Mouse (Mus musculus): Measurements from ENCODE around the gene Mfsd10.

The Mfsd10 gene

GRCm38 (mm10) chr5:34636481-34637287 is at the start of gene Mfsd10:
Gene Mfsd10 (minus strand): TSS chr5:34637212.
- DNase-seq (ENCODE audit: low spot score in 2 of 2), result peak; percentile 77 to 80

DNA sequence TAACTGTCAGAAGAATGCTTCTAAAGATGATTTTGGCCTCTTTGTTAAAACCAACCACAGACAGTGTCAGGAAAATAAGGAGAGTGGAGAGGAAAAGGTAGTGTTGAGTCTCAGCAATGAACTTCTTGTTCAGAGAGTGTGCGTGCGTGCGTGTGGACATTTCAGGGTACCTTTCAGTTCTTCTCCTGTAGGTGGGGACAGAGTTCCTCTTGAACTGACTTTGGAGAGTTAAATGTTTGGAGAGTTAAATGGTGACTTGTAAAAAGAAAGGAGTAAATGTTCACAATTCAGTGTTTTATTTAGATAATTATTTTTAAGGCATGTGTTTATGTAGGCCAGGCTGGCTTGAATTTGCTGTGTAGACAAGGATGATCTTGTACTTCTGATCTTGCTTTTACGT is 33.3 kb upstream of the Mfsd10 start:
- DNase-seq (ENCODE audit: low spot score in 2 of 2), result no peak

DNA sequence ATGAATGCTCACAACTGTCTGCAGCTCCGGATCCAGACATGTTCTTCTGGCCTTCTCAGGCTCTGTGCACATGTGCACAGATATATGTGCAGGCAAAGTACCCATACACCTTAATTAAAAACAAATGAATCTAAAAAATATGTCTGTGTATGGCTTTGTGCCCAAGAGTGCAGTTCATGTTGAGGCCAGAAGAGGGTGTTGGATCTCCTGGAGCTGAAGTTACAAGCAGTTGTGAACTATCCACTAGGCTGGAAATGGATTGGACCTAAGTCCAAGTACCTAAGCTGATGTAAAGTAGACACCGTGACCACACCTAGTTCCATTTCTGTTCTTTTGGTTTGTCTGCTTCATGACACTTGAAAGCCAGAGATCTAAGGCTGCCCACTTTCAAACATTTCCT is 32.5 kb upstream of the Mfsd10 start:
- no peak for DNase-seq (ENCODE audit: low spot score in 2 of 2)

GRCm38 (mm10) chr5:34663231-34663630 is 26.2 kb upstream of the Mfsd10 start:
- DNase-seq (ENCODE audit: low spot score in 2 of 2), result no peak

- no peak for DNase-seq (ENCODE audit: low spot score in 2 of 2)
These were observed 24.9 kb upstream of the Mfsd10 start for GRCm38 (mm10) chr5:34661909-34662308.

GRCm38 (mm10) chr5:34660591-34661130 is 23.6 kb upstream of the Mfsd10 start:
- no peak for DNase-seq (ENCODE audit: low spot score in 2 of 2)

DNA sequence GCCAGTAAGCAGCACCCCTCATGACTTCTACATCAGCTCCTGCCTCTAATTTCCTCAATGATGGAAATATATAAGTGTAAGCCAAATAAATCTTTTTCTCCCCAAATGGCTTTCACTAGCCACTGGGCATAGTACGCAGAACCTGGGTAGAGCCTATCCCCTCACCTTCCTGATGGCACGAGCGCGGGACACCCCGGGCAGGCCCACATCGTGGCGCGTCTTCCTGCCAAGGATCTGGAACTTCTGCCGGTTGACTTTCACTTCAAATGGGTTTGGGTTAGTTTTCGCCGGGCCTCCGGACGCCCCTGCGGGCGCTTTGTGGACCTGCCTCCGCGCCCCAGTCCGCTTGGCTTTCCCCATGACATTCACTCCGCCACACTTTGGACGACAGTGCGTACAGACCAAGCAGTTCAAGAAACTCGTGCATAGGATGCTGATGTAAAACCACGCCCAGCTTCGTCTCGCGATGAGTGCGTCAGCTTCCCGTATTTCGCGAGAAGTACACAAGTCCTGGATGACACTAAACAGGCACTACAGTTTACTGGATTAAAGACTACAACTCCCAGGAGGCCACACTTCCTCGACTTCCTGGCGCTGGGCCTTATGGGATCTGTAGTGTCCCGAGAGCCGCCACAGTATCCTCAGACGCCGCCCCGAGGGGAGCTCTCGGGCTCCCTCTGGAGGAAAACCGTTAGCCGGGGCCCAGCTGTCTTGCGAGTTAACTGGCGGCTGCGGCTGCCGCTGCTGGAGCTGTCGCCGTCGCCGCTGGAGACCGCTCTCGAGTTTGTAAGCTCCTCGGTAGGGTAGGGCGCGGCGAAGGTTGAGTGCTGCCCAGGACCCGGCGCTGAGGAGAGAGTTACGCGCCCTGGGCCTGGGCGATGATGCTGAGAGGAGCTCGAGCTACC is 22.9 kb upstream of the Mfsd10 start, which contains the start of the genes Nop14 and Grk4:
Gene Nop14 (minus strand): TSS at position 463 of the 905 bp plus-strand sequence.
Gene Grk4 (plus strand): TSS at position 694 of the 905 bp plus-strand sequence.
- DNase-seq (ENCODE audit: low spot score in 2 of 2), result peak; percentile 100

- DNase-seq (ENCODE audit: low spot score in 2 of 2), result no peak
These were observed 20.5 kb upstream of the Mfsd10 start for GRCm38 (mm10) chr5:34657556-34657955.

GRCm38 (mm10) chr5:34654881-34655280 is 17.9 kb upstream of the Mfsd10 start:
- DNase-seq (ENCODE audit: low spot score in 2 of 2), result no peak

DNA sequence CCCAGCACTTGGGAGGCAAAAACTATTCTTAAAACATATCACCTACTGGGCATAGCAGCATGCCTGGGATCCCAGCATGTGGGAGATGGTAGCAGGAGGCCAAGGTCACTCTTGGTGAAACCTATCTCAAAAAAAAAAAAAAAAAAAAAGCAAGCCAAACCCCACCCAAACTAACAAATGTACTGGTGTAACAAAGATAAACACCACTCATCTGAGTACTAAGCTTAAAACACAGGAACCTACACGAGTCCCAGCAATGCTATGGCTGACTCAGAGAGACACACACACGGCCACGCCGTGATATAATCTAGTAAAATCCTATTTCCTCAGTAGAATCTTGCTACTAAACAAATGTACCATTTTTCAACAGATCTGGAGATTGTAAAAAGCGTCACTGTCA is 15.9 kb upstream of the Mfsd10 start:
- no peak for DNase-seq (ENCODE audit: low spot score in 2 of 2)

DNA sequence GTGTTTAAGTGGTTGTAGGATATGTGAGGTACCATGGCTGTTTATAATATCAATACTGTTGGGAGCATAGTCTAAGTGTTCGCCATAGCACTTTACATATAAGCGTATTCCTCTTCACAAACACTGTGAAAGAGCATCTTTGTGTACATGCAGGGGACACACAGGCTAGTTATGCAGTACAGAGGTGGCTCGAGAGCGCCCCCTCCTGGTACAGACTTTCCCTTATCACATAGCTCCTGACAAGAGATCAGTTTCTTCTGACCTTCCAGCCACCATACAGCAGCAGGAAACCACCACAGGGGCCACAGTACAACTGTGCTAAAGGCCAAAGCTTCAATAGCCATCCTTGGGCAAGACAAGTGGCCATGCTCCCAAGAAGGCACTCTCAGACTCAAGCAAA is 10.6 kb upstream of the Mfsd10 start:
- DNase-seq (ENCODE audit: low spot score in 2 of 2), result peak in 1 of 2 experiments; percentile 48

DNA sequence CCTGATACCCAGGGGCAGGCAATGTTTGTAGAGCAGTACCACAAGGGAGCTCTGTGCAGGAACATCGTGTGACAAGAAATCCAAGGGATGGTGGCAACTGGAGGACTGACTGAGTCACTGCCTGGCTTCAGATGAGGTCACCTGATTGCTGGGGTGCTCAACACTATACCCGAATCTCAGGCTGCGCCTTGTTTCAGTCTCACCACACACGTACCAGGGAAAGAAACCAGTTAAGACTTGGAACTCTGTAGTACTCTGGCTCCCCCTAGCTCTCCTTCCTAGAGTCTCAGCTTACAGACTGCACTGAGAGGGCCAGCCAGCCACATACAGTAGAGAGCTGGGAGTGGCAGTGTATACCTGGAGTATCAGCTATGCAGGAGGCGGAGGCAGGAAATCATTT is 5.9 kb upstream of the Mfsd10 start:
- DNase-seq (ENCODE audit: low spot score in 2 of 2), result peak; percentile 46 to 47

DNA sequence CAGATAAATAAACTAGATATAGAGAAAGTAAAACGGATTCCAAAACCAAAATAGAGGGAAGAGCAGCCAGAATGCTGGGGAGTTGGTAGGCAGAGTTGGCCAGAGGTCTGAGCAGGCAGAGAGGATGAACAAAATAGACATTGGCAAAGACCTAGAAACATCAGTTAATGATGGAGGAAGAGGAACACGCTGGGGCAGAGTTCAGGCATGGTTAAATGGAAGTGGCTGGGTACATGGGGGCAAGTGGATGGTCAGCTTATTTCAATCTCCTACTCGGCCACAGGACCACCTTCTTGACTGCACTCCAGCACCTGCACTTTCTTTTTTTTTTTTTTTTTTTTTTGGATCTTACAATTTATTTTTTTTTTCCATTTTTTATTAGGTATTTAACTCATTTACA is 5.0 kb upstream of the Mfsd10 start:
- DNase-seq (ENCODE audit: low spot score in 2 of 2), result no peak

- no peak for DNase-seq (ENCODE audit: low spot score in 2 of 2)
These were observed 662 bp upstream of the Mfsd10 start for GRCm38 (mm10) chr5:34637591-34638156.

- no peak for DNase-seq (ENCODE audit: low spot score in 2 of 2)
These were observed 1.3 kb downstream of the Mfsd10 start for GRCm38 (mm10) chr5:34635665-34636192.

- DNase-seq (ENCODE audit: low spot score in 2 of 2), result no peak
These were observed 2.1 kb downstream of the Mfsd10 start for GRCm38 (mm10) chr5:34634746-34635400.

DNA sequence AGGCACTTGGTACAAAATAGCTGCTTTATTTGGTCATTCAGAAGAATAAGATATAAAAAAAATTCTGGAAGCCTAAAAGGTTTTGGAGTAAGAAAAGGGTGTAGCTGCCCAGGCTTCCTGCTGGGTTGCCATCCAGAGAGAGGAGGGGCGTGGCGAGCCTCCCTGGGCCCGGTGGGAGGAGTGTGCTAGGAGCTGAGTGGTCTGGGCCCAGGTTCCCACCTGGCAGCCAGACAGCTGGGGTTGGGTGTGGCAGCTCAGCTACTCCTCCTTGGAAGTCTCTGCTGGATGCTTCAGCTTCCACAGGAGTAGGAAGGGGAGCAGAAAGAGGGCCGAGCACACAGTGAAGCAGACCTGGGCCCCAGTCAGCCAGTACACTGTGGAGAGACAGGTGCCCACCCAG is 3.4 kb downstream of the Mfsd10 start:
- peak; percentile 24 to 37 for DNase-seq (ENCODE audit: low spot score in 2 of 2)

DNA sequence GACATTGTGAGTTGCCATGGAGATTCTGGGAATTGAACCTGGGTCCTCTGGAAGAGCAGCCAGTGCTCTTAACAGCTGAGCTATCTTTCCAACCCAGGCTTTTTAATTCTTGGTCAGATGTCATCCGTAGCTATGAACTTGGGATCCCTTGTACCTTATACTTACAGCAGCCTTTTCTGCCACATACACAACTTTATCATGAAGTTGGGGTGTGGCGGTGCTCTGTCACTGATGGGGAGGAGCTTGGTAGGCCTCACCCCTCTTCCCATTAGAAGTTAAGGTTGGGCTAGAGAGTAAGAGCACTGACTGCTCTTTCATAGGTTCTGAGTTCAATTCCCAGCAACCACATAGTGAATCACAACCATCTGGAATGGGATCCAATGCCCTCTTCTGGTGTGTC is 4.0 kb downstream of the Mfsd10 start:
- DNase-seq (ENCODE audit: low spot score in 2 of 2), result no peak

DNA sequence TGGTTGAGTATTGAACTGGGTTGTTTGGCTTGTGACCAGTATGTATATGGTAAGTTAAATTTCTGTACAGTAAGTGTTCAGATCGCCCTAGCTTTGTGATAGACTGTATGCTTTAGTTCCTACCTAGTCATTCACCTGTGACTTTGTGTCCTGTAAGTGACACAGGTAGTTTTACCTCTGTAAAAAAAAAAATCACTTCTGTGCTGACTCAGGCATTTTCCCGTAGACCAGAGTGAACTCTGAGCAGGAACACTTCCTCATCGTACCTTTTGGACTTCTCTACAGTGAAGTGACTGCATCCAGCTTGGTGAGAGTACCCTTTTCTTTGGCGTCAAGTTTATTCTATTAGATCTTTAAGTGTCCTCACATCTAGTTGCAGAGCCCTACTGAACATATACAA is 27.0 kb downstream of the Mfsd10 start:
- DNase-seq (ENCODE audit: low spot score in 2 of 2), result no peak

DNA sequence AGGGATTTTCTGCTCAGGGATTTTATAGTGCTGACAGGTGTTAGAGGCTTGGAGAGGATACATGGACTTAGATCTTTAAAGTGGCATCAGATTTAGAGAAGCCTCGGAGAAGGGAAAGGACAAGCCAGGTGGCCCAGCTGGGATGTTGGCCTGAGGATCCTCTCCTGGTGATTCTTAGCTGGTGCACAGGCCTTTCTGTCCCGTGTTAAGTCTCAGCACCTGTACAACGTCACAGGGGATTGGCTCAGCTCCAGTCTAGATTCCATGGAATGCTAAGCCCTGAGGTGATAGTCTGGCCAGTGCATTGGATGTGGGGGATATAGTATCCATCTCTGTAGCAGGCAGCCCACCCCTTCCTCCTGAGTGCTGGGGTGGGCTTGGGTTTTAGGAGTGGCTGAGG is 28.8 kb downstream of the Mfsd10 start:
- no peak for DNase-seq (ENCODE audit: low spot score in 2 of 2)
